Mouse (Mus musculus): ENCODE measurements at regions not wholly inside any gene's neighbourhood (a gene's known extent, or its start where the extent isn't known, plus 50 kb on each side); places are given as distances from the start of the nearest gene placed in this dataset.

- in situ Hi-C loops (cut with MboI; ENCODE audit: unreplicated experiment in 2 of 2), result no loop called here
These were observed 52.0 kb downstream of the 4930426L09Rik start for GRCm38 (mm10) chr2:19049877-19050731.

GRCm38 (mm10) chr2:19055500-19055899 is 57.4 kb downstream of the 4930426L09Rik start:
- in situ Hi-C loops (cut with MboI; ENCODE audit: unreplicated experiment in 2 of 2), result no loop called here

GRCm38 (mm10) chr2:19057859-19058258 is 59.7 kb downstream of the 4930426L09Rik start:
- in situ Hi-C loops (cut with MboI; ENCODE audit: unreplicated experiment in 2 of 2), result no loop called here

GRCm38 (mm10) chr2:19058765-19059164 is 60.6 kb downstream of the 4930426L09Rik start:
- in situ Hi-C loops (cut with MboI; ENCODE audit: unreplicated experiment in 2 of 2), result no loop called here

GRCm38 (mm10) chr2:19059246-19059645 is 61.1 kb downstream of the 4930426L09Rik start:
- in situ Hi-C loops (cut with MboI; ENCODE audit: unreplicated experiment in 2 of 2), result no loop called here

GRCm38 (mm10) chr2:19060218-19060915 is 62.2 kb downstream of the 4930426L09Rik start:
- in situ Hi-C loops (cut with MboI; ENCODE audit: unreplicated experiment in 2 of 2), result no loop called here

GRCm38 (mm10) chr2:19064560-19065362 is 66.6 kb downstream of the 4930426L09Rik start:
- in situ Hi-C loops (cut with MboI; ENCODE audit: unreplicated experiment in 2 of 2), result no loop called here

- in situ Hi-C loops (cut with MboI; ENCODE audit: unreplicated experiment in 2 of 2), result no loop called here
These were observed 67.4 kb downstream of the 4930426L09Rik start for GRCm38 (mm10) chr2:19065511-19065910.

GRCm38 (mm10) chr2:19068161-19068560 is 70.0 kb downstream of the 4930426L09Rik start:
- in situ Hi-C loops (cut with MboI; ENCODE audit: unreplicated experiment in 2 of 2), result no loop called here

GRCm38 (mm10) chr2:19083816-19084215 is 85.7 kb downstream of the 4930426L09Rik start:
- in situ Hi-C loops (cut with MboI; ENCODE audit: unreplicated experiment in 2 of 2), result loop anchor here (10.0 kb wide), 2 partner anchors 209 to 699 kb away; no protein-coding TSS in a partner anchor

- in situ Hi-C loops (cut with MboI; ENCODE audit: unreplicated experiment in 2 of 2), result loop anchor here (10.0 kb wide), 2 partner anchors 210 to 700 kb away; no protein-coding TSS in a partner anchor
These were observed 87.0 kb downstream of the 4930426L09Rik start for GRCm38 (mm10) chr2:19085105-19085504.

- in situ Hi-C loops (cut with MboI; ENCODE audit: unreplicated experiment in 2 of 2), result loop anchor here (10.0 kb wide), 2 partner anchors 211 to 701 kb away; no protein-coding TSS in a partner anchor
These were observed 88.0 kb downstream of the 4930426L09Rik start for GRCm38 (mm10) chr2:19086167-19086566.

GRCm38 (mm10) chr2:19086621-19087020 is 88.5 kb downstream of the 4930426L09Rik start:
- in situ Hi-C loops (cut with MboI; ENCODE audit: unreplicated experiment in 2 of 2), result loop anchor here (10.0 kb wide), 2 partner anchors 212 to 702 kb away; no protein-coding TSS in a partner anchor

- in situ Hi-C loops (cut with MboI; ENCODE audit: unreplicated experiment in 2 of 2), result no loop called here
These were observed 99.7 kb upstream of the Armc3 start for GRCm38 (mm10) chr2:19099384-19099783.

- in situ Hi-C loops (cut with MboI; ENCODE audit: unreplicated experiment in 2 of 2), result no loop called here
These were observed 90.3 kb upstream of the Armc3 start for GRCm38 (mm10) chr2:19108753-19109152.

- in situ Hi-C loops (cut with MboI; ENCODE audit: unreplicated experiment in 2 of 2), result no loop called here
These were observed 79.2 kb upstream of the Armc3 start for GRCm38 (mm10) chr2:19119871-19120270.

- in situ Hi-C loops (cut with MboI; ENCODE audit: unreplicated experiment in 2 of 2), result no loop called here
These were observed 66.2 kb upstream of the Armc3 start for GRCm38 (mm10) chr2:19132864-19133263.

- in situ Hi-C loops (cut with MboI; ENCODE audit: unreplicated experiment in 2 of 2), result no loop called here
These were observed 56.5 kb upstream of the Armc3 start for GRCm38 (mm10) chr2:19142586-19142985.

GRCm38 (mm10) chr2:19145412-19145811 is 53.7 kb upstream of the Armc3 start:
- in situ Hi-C loops (cut with MboI; ENCODE audit: unreplicated experiment in 2 of 2), result no loop called here

- in situ Hi-C loops (cut with MboI; ENCODE audit: unreplicated experiment in 2 of 2), result no loop called here
These were observed 53.2 kb upstream of the Armc3 start for GRCm38 (mm10) chr2:19145881-19146280.

- in situ Hi-C loops (cut with MboI; ENCODE audit: unreplicated experiment in 2 of 2), result no loop called here
These were observed 52.8 kb upstream of the Armc3 start for GRCm38 (mm10) chr2:19146289-19146688.
